Mouse (Mus musculus) MEL (cell line): Measurements from ENCODE around the gene Sucla2. TPM values are rescaled to one million over a fixed set of nuclear protein-coding genes. Genes with fewer than 3 reads are reported as not detected.

Source experiments
- DNase-seq: peaks from one replicate; pipeline ENCODE4 v3.0.0; 2011; ENCODE audit warnings: low read depth, low spot score
- H3K27ac ChIP-seq: 2 replicates; pipeline ENCODE4 v1.5.1; 2012; ENCODE audit warnings: low read depth, mild to moderate bottlenecking, control low read depth, low read length, moderate library complexity; ENCODE audit not compliant: control insufficient read depth
- H3K27me3 ChIP-seq, 2 experiments: fragments of 150-350 bp in 1 of 2; sonication (generic) in 1 of 2; 2 replicates each; pipeline ENCODE4 v1.6.1; 2012; ENCODE audit warnings: low read length in 2 of 2, mild to moderate bottlenecking in 2 of 2, improper control_type of control experiment in 1 of 2, moderate library complexity in 1 of 2; ENCODE audit not compliant: insufficient read depth in 2 of 2, control insufficient read depth in 1 of 2
- H3K36me3 ChIP-seq, 2 experiments: 2 replicates each; pipeline ENCODE4 v1.6.1; 2012 to 2014; ENCODE audit warnings: low read length in 2 of 2, improper control_type of control experiment in 1 of 2, inconsistent platforms in 1 of 2, mild to moderate bottlenecking in 1 of 2; ENCODE audit not compliant: insufficient read depth in 2 of 2, control insufficient read depth in 1 of 2
- H3K4me1 ChIP-seq, 2 experiments: fragments of 150-350 bp in 1 of 2; sonication (generic) in 1 of 2; 2 replicates each; pipeline ENCODE4 v1.6.1; 2012; ENCODE audit warnings: low read length in 2 of 2, improper control_type of control experiment in 1 of 2, mild to moderate bottlenecking in 1 of 2; ENCODE audit not compliant: insufficient read depth in 2 of 2, control insufficient read depth in 1 of 2
- H3K4me3 ChIP-seq, 2 experiments: fragments of 150-350 bp in 1 of 2; sonication (generic) in 1 of 2; 2 replicates each; pipeline ENCODE4 v1.5.1; 2012; ENCODE audit warnings: low read depth in 2 of 2, low read length in 2 of 2, mild to moderate bottlenecking in 2 of 2, moderate library complexity in 2 of 2, control low read depth in 1 of 2, improper control_type of control experiment in 1 of 2; ENCODE audit not compliant: control insufficient read depth in 1 of 2, insufficient read depth in 1 of 2
- H3K79me2 ChIP-seq: 2 replicates; pipeline ENCODE4 v1.6.1; 2012; ENCODE audit warnings: mild to moderate bottlenecking, low read length, moderate library complexity; ENCODE audit not compliant: control insufficient read depth, poor library complexity, insufficient read depth
- H3K9ac ChIP-seq: 2 replicates; pipeline ENCODE4 v1.6.1; 2012; ENCODE audit warnings: low read depth, mild to moderate bottlenecking, control low read depth, low read length, moderate library complexity; ENCODE audit not compliant: control insufficient read depth, poor library complexity, severe bottlenecking
- H3K9me3 ChIP-seq: fragments of 150-350 bp; sonication (generic); replicated peaks from 2 replicates; pipeline ENCODE4 v1.6.1; 2012; ENCODE audit warnings: mild to moderate bottlenecking, low read length, improper control_type of control experiment, moderate library complexity; ENCODE audit not compliant: insufficient read depth
- BHLHE40 ChIP-seq: IDR thresholded peaks from 2 replicates; pipeline ENCODE4 v1.6.1; 2012; ENCODE audit warnings: low read depth, mild to moderate bottlenecking, inconsistent platforms, low read length, improper control_type of control experiment, borderline replicate concordance
- CHD1 ChIP-seq: IDR thresholded peaks from 2 replicates; pipeline ENCODE4 v1.6.1; 2012; ENCODE audit warnings: low read depth, mild to moderate bottlenecking, inconsistent platforms, low read length, improper control_type of control experiment
- CHD2 ChIP-seq: IDR thresholded peaks from 2 replicates; pipeline ENCODE4 v1.6.1; 2011; ENCODE audit warnings: low read length, improper control_type of control experiment
- CTCF ChIP-seq, 3 experiments: IDR thresholded peaks in 2 of 3; conservative IDR thresholded peaks in 1 of 3; 2 replicates each; pipeline ENCODE4 v1.5.1; 2011 to 2012; ENCODE audit warnings: low read length in 3 of 3, low read depth in 2 of 3, mild to moderate bottlenecking in 2 of 3, improper control_type of control experiment in 1 of 3, inconsistent platforms in 1 of 3, mixed read lengths in 1 of 3, moderate library complexity in 1 of 3; ENCODE audit not compliant: control insufficient read depth in 1 of 3, insufficient read depth in 1 of 3, poor library complexity in 1 of 3, severe bottlenecking in 1 of 3
- ELF1 ChIP-seq: IDR thresholded peaks from 2 replicates; pipeline ENCODE4 v1.6.1; 2014; ENCODE audit warnings: low read depth, mild to moderate bottlenecking, inconsistent platforms, low read length, improper control_type of control experiment, moderate library complexity
- GABPA ChIP-seq: IDR thresholded peaks from 2 replicates; pipeline ENCODE4 v1.6.1; 2012; ENCODE audit warnings: low read depth, mild to moderate bottlenecking, inconsistent platforms, low read length, improper control_type of control experiment, moderate library complexity
- HCFC1 ChIP-seq: IDR thresholded peaks from 2 replicates; pipeline ENCODE4 v1.6.1; 2012; ENCODE audit warnings: low read depth, mild to moderate bottlenecking, inconsistent platforms, low read length, improper control_type of control experiment, moderate library complexity
- KAT2A ChIP-seq: conservative IDR thresholded peaks from 2 replicates; pipeline ENCODE4 v1.6.1; 2012; ENCODE audit warnings: low read depth, low read length, improper control_type of control experiment, inconsistent platforms
- MAFK ChIP-seq: IDR thresholded peaks from 2 replicates; pipeline ENCODE4 v1.6.1; 2011; ENCODE audit warnings: low read depth, mild to moderate bottlenecking, low read length, improper control_type of control experiment, borderline replicate concordance
- MAZ ChIP-seq: IDR thresholded peaks from 2 replicates; pipeline ENCODE4 v1.6.1; 2012; ENCODE audit warnings: low read depth, mild to moderate bottlenecking, inconsistent platforms, low read length, improper control_type of control experiment
- MEF2A ChIP-seq: IDR thresholded peaks from 2 replicates; pipeline ENCODE4 v1.6.1; 2014; ENCODE audit warnings: low read depth, mild to moderate bottlenecking, inconsistent platforms, low read length, improper control_type of control experiment; ENCODE audit not compliant: poor library complexity, insufficient replicate concordance, severe bottlenecking; ENCODE audit errors: extremely low read depth
- MYB ChIP-seq: IDR thresholded peaks from 2 replicates; pipeline ENCODE4 v1.6.1; 2011; ENCODE audit warnings: mild to moderate bottlenecking, low read depth, low read length, improper control_type of control experiment
- MYC ChIP-seq: IDR thresholded peaks from 2 replicates; pipeline ENCODE4 v1.6.1; 2011; ENCODE audit warnings: low read depth, mild to moderate bottlenecking, low read length, improper control_type of control experiment, moderate library complexity
- NELFE ChIP-seq: IDR thresholded peaks from 2 replicates; pipeline ENCODE4 v1.6.1; 2011; ENCODE audit warnings: low read depth, low read length, improper control_type of control experiment
- NRF1 ChIP-seq: IDR thresholded peaks from 2 replicates; pipeline ENCODE4 v1.6.1; 2014; ENCODE audit warnings: low read depth, mild to moderate bottlenecking, inconsistent platforms, low read length, improper control_type of control experiment, moderate library complexity; ENCODE audit not compliant: poor library complexity, insufficient read depth, severe bottlenecking
- POLR2A ChIP-seq, 2 experiments: IDR thresholded peaks; 2 replicates each; pipeline ENCODE4 v1.6.1; 2011 to 2012; ENCODE audit warnings: low read length in 2 of 2, mild to moderate bottlenecking in 2 of 2, control low read depth in 1 of 2, improper control_type of control experiment in 1 of 2, low read depth in 1 of 2, moderate library complexity in 1 of 2; ENCODE audit not compliant: control insufficient read depth in 1 of 2, insufficient read depth in 1 of 2, poor library complexity in 1 of 2
- POLR2AphosphoS2 ChIP-seq: IDR thresholded peaks from 2 replicates; pipeline ENCODE4 v1.6.1; 2011; ENCODE audit warnings: low read length, improper control_type of control experiment
- POLR2AphosphoS5 ChIP-seq: IDR thresholded peaks from 2 replicates; pipeline ENCODE4 v1.6.1; 2012; ENCODE audit warnings: low read depth, borderline replicate concordance, mild to moderate bottlenecking, inconsistent platforms, low read length, moderate library complexity, mixed read lengths
- RAD21 ChIP-seq: IDR thresholded peaks from 2 replicates; pipeline ENCODE4 v1.6.1; 2011; ENCODE audit warnings: mild to moderate bottlenecking, low read depth, low read length, improper control_type of control experiment
- SIN3A ChIP-seq: IDR thresholded peaks from 2 replicates; pipeline ENCODE4 v1.6.1; 2012; ENCODE audit warnings: low read length, improper control_type of control experiment, inconsistent platforms
- SMC3 ChIP-seq: IDR thresholded peaks from 2 replicates; pipeline ENCODE4 v1.6.1; 2011; ENCODE audit warnings: low read depth, low read length, improper control_type of control experiment
- TBP ChIP-seq: IDR thresholded peaks from 2 replicates; pipeline ENCODE4 v1.8.0; 2011; ENCODE audit warnings: low read depth, low read length, improper control_type of control experiment
- TCF12 ChIP-seq: IDR thresholded peaks from 2 replicates; pipeline ENCODE4 v1.6.1; 2014; ENCODE audit warnings: low read depth, mild to moderate bottlenecking, inconsistent platforms, low read length, improper control_type of control experiment, moderate library complexity
- UBTF ChIP-seq: IDR thresholded peaks from 2 replicates; pipeline ENCODE4 v1.6.1; 2012; ENCODE audit warnings: low read depth, mild to moderate bottlenecking, inconsistent platforms, low read length, improper control_type of control experiment, moderate library complexity, borderline replicate concordance; ENCODE audit not compliant: insufficient read depth
- ZKSCAN1 ChIP-seq: IDR thresholded peaks from 2 replicates; pipeline ENCODE4 v1.6.1; 2012; ENCODE audit warnings: low read depth, mild to moderate bottlenecking, inconsistent platforms, low read length, improper control_type of control experiment, moderate library complexity
- ZMIZ1 ChIP-seq: IDR thresholded peaks from 2 replicates; pipeline ENCODE4 v1.6.1; 2012; ENCODE audit warnings: low read depth, mild to moderate bottlenecking, inconsistent platforms, low read length, improper control_type of control experiment, moderate library complexity
- polyA plus RNA-seq, 2 experiments: library from polyadenylated mRNA; stranded (reverse) in 1 of 2; unstranded in 1 of 2; fragments of >175 nt in 1 of 2; fragments of >200 nt in 1 of 2; gene quantifications; 2 replicates each; pipeline versions ENCODE4 v1.2.1 to v1.2.4; 2012; ENCODE audit warnings: low replicate concordance in 2 of 2, low read depth in 1 of 2; ENCODE audit not compliant: insufficient read length in 2 of 2, insufficient read depth in 1 of 2, missing spikeins in 1 of 2
- total RNA-seq: library from RNA; depleted of rRNA; stranded (reverse); fragments of 300-350 nt; gene quantifications from 2 replicates; pipeline ENCODE4 v1.2.3, GENCODE M21; 2012

Gene Sucla2
- total and polyA plus RNA-seq, 3 experiments: 59.4 to 65.5 (median 61.6) TPM

DNA sequence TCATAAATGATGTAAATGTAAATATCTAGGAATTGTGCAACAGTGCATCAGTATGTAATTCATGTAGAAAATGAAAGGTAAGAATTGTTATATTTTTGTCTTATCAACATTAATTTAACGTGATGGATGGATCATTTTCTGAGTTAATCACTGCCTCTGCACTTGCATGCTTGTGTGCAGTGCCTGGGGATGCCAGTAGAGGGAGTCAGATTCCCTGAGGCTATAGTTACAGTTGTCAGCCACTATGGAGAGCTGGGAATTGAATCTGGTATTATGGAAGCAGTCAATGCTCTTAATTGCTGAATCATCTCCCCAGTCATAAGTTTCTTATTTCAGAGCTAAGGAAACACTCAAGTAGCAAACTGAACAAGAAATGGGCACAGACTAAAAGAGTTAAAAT lies 63.0 kb downstream of the Sucla2 start:
- Histone ChIP-seq H3K79me2 (no peaks in the 10 kb centered on the region), H3K27me3 (no peaks in the 10 kb centered on the region), H3K36me3 (peaks cover 0 to 12% of the 10 kb centered on the region in 2 experiments; a peak in 2 of 4 replicates), H3K9me3 (no peaks in the 10 kb centered on the region), H3K4me1 (no peaks in the 10 kb centered on the region), H3K4me3 (no peak overlapping the region), H3K9ac (no peak overlapping the region), H3K27ac (no peak overlapping the region)
- peak; percentile 64 to 92 (median 65) for TF ChIP-seq CTCF (IDR thresholded peaks at IDR 0.05 in 2 of 3, conservative IDR thresholded peaks at IDR 0.05 in 1 of 3; ENCODE audit: control insufficient read depth in 1 of 3, insufficient read depth in 1 of 3, low read depth in 2 of 3, low read length in 3 of 3, poor library complexity in 1 of 3, severe bottlenecking in 1 of 3)
- no peak for TF ChIP-seq POLR2AphosphoS2
- TF ChIP-seq UBTF: no peak
- no peak for TF ChIP-seq MYC
- TF ChIP-seq RAD21: peak; percentile 18
- no peak for TF ChIP-seq CHD1
- TF ChIP-seq SMC3: peak; percentile 38; the same call in 1 of the 2 replicates
- peak; percentile 44 for DNase-seq

DNA sequence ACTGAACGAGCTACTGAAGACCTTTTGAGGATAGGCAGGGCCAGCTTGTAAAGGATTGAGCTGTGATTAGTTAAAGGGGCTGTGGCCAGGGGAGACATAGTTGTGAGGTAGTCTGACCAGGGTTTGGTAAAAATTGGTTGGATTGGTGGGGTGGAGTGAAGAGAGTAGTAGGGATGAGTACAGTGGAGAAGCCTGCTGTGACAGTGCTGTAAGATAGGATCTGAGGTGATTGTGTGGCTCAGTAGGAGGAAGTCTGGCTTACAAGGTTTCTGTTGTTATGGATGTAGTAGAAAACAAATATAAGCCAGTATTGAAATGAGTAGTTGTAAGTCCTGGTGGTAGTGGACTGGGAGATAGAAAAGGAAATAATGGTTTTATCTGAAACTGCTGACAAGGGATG lies 67.0 kb downstream of the Sucla2 start:
- no peaks in the 10 kb centered on the region for H3K79me2 ChIP-seq
- H3K9me3 ChIP-seq: no peaks in the 10 kb centered on the region
- H3K36me3 ChIP-seq: peaks cover 0 to 9% of the 10 kb centered on the region in 2 experiments; a peak in 2 of 4 replicates

DNA sequence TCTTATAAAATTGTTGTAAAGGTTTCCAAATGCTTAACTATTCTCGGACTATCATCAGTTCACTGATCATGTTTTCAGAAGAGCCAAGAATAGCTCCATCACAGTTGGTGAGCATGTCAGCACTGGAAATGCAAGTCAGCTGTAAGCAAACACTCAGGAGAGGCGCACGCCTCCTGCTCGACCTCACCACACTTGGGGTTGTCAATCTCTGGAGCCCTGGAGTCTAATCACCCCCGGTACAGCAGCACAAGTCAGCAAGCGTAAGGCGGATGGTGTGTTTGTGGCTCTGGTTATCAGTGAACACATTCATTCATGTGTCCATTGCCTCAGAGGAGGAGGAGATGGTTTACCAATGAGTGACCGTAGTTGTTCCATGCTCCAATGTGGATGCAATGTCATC lies 74.6 kb downstream of the Sucla2 start:
- no peak for DNase-seq
- TF ChIP-seq NELFE: no peak
- no peak for TF ChIP-seq BHLHE40
- no peak for TF ChIP-seq POLR2A (IDR thresholded peaks at IDR 0.05; ENCODE audit: control insufficient read depth in 1 of 2, insufficient read depth in 1 of 2, low read depth in 1 of 2, low read length in 2 of 2, poor library complexity in 1 of 2)
- TF ChIP-seq ZKSCAN1: no peak
- no peak for TF ChIP-seq NRF1
- TF ChIP-seq POLR2AphosphoS5: no peak
- no peak for TF ChIP-seq ZMIZ1
- no peak for TF ChIP-seq KAT2A
- TF ChIP-seq HCFC1: no peak
- TF ChIP-seq POLR2AphosphoS2: no peak
- no peak for TF ChIP-seq MAFK
- no peak for TF ChIP-seq SIN3A
- no peak for TF ChIP-seq TCF12
- no peak for TF ChIP-seq CHD1
- Histone ChIP-seq H3K36me3 (no peaks in the 10 kb centered on the region; a peak in 2 of 4 replicates), H3K27ac (no peak overlapping the region), H3K4me1 (no peaks in the 10 kb centered on the region), H3K27me3 (no peaks in the 10 kb centered on the region), H3K9ac (no peak overlapping the region), H3K79me2 (no peaks in the 10 kb centered on the region), H3K9me3 (no peaks in the 10 kb centered on the region), H3K4me3 (no peak overlapping the region)

More for the DNA sequence above, 67.0 kb downstream of the Sucla2 start:
- Histone ChIP-seq H3K4me3 (no peak overlapping the region), H3K9ac (no peak overlapping the region), H3K27ac (no peak overlapping the region), H3K27me3 (no peaks in the 10 kb centered on the region), H3K4me1 (no peaks in the 10 kb centered on the region)
- DNase-seq: no peak
- no peak for TF ChIP-seq SIN3A
- TF ChIP-seq TBP: no peak
- no peak for TF ChIP-seq POLR2AphosphoS2
- no peak for TF ChIP-seq BHLHE40
- no peak for TF ChIP-seq ELF1
- no peak for TF ChIP-seq MYB
- no peak for TF ChIP-seq HCFC1
- no peak for TF ChIP-seq GABPA
- TF ChIP-seq UBTF: no peak
- no peak for TF ChIP-seq ZKSCAN1
- TF ChIP-seq MEF2A: no peak
- TF ChIP-seq POLR2AphosphoS5: no peak
- no peak for TF ChIP-seq CHD2
- TF ChIP-seq MAZ: no peak
